Mouse (Mus musculus) liver, adult 2 months (tissue): ENCODE measurements around the gene Ntf5.

Experiments used
- CTCF ChIP-seq: fragments of 200-500 bp; IDR thresholded peaks from 2 replicates; pipeline ENCODE4 v1.5.1; 2011; ENCODE audit warnings: low read depth, low read length, control low read depth
- POLR2A ChIP-seq: fragments of 200-500 bp; IDR thresholded peaks from 2 replicates; pipeline ENCODE4 v1.6.1; 2011; ENCODE audit warnings: low read length, control low read depth; ENCODE audit not compliant: insufficient read depth; ENCODE audit errors: extremely low read depth

DNA sequence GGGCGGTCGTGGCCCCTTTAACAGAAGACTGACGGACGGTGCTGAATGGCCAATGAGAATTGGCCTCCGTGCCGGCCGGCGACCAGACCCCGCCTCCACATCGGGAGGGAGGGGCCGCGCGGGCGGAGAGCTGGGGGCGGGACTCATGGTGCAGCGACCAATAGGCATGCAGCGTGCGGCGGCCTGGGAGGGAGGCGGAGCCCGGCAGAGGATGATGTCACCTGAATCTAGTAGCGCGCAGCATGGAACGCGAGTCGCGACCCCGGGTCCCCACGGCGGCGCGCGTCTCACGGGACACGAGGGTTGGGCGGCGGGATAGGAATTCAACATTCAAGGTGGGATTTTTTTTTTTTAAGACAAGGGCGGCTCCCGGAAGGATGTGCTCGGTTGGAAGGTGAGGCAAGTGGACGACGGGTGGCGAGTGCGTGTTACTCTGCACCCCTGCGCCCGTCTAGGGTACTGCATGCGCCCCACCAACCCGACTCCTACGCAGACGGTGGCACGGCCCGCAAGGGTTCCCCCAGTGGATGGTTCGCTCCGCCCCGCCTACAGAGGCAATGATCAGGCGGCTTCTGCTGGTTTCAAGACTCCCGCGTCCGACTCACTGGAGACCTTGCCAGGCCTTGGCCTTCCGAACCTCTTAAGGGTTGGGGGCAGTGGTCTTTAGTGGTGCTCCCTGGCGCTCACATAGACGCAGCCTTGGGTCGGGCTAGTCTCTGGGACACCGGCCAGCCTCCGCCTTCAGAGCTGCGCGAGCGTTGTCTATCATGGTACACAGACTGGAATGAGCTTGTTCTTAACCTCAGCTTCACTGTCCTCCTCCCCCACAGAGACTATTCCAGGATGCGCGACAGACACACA is 46.2 kb upstream of the Ntf5 start:
- TF ChIP-seq CTCF = peak; percentile 77
- no peak for TF ChIP-seq POLR2A
